Mouse (Mus musculus) brain, embryonic 14.5 days (tissue): ENCODE results near the gene Coq2.

Source experiments
- CTCF ChIP-seq: fragments of 200-500 bp; IDR thresholded peaks from 2 replicates; pipeline ENCODE4 v1.5.1; 2012; ENCODE audit warnings: inconsistent platforms, mild to moderate bottlenecking, moderate library complexity, borderline replicate concordance; ENCODE audit not compliant: insufficient read depth, insufficient read length; ENCODE audit errors: extremely low read depth
- POLR2A ChIP-seq: fragments of 200-500 bp; IDR thresholded peaks from 2 replicates; pipeline ENCODE4 v1.6.1; 2012; ENCODE audit warnings: mild to moderate bottlenecking, inconsistent platforms, borderline replicate concordance; ENCODE audit not compliant: poor library complexity, insufficient read depth, insufficient read length, severe bottlenecking; ENCODE audit errors: extremely low read depth

DNA sequence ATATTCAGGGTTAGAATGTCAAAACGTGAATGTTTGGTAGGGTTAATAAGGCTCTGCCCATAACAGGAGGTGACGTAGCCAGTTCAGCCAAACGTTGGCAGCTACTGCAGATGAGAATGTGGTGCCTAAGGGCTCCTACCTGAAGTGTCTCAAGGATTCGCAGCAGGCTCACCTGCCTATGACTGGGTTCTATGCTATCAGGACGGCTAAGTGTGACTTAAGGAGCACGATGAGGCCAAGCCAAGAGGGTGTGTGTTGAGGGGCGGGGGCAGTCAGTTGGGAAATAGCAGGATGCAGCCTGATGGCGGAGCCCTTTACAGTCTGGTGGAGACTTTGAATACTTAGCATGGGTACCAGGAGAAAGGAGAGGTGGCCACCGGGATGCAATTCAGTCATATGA is 22.6 kb downstream of the Coq2 start:
- TF ChIP-seq CTCF: no peak
- TF ChIP-seq POLR2A: no peak
